Mouse (Mus musculus): ENCODE results near the gene Srsf7. TPM values are rescaled to one million over a fixed set of nuclear protein-coding genes. Genes with fewer than 3 reads are reported as not detected.
"Not testable (repeated sequence)": the region's sequence is repeated elsewhere in the genome, so short reads cannot be mapped to it uniquely, and the experiment has no call there.

The Srsf7 gene
- total RNA-seq, 2 experiments from 2014 or later = 179 to 182 TPM

GRCm38 (mm10) chr17:80205657-80206056, 1.4 kb downstream of the Srsf7 start:
- intact Hi-C loops (cut with DNase I) = no loop called here
- DNase-seq = no peak

GRCm38 (mm10) chr17:80199160-80199778, 7.8 kb downstream of the Srsf7 start:
- intact Hi-C loops (cut with DNase I) = loop anchor here (2.0 kb wide), 1 partner anchor 342 kb away; no protein-coding TSS in a partner anchor
- no peak for DNase-seq

GRCm38 (mm10) chr17:80193075-80193474, 14.0 kb downstream of the Srsf7 start:
- no peak for DNase-seq
- intact Hi-C loops (cut with DNase I) = loop anchor here (5.0 kb wide), 1 partner anchor 531 kb away; no protein-coding TSS in a partner anchor

GRCm38 (mm10) chr17:80183615-80184014, 23.5 kb downstream of the Srsf7 start:
- DNase-seq = no peak
- intact Hi-C loops (cut with DNase I) = loop anchor here (5.0 kb wide), 1 partner anchor 136 kb away; no protein-coding TSS in a partner anchor

GRCm38 (mm10) chr17:80180468-80180867, 26.6 kb downstream of the Srsf7 start:
- intact Hi-C loops (cut with DNase I) = loop anchor here (5.0 kb wide), 1 partner anchor 133 kb away; no protein-coding TSS in a partner anchor
- DNase-seq = no peak

GRCm38 (mm10) chr17:80179959-80180358, 27.1 kb downstream of the Srsf7 start:
- DNase-seq = peak; percentile 76
- intact Hi-C loops (cut with DNase I) = loop anchor here (5.0 kb wide), 1 partner anchor 133 kb away; no protein-coding TSS in a partner anchor

- intact Hi-C loops (cut with DNase I) = not testable (repeated sequence)
Measured at GRCm38 (mm10) chr17:80178846-80179245, 28.3 kb downstream of the Srsf7 start.

GRCm38 (mm10) chr17:80175966-80176365, 31.1 kb downstream of the Srsf7 start:
- intact Hi-C loops (cut with DNase I) = no loop called here

More at GRCm38 (mm10) chr17:80178846-80179245, 28.3 kb downstream of the Srsf7 start:
- not testable (repeated sequence) for DNase-seq

GRCm38 (mm10) chr17:80175386-80175739, 31.7 kb downstream of the Srsf7 start:
- intact Hi-C loops (cut with DNase I) = no loop called here
- DNase-seq = no peak

More at GRCm38 (mm10) chr17:80175966-80176365, 31.1 kb downstream of the Srsf7 start:
- DNase-seq = no peak

GRCm38 (mm10) chr17:80174699-80175385, 32.3 kb downstream of the Srsf7 start:
- DNase-seq = no peak
- intact Hi-C loops (cut with DNase I) = no loop called here

- no peak for DNase-seq
- intact Hi-C loops (cut with DNase I) = no loop called here
Measured at GRCm38 (mm10) chr17:80174146-80174545, 33.0 kb downstream of the Srsf7 start.

GRCm38 (mm10) chr17:80173708-80174107, 33.4 kb downstream of the Srsf7 start:
- intact Hi-C loops (cut with DNase I) = no loop called here
- DNase-seq = no peak

- intact Hi-C loops (cut with DNase I) = no loop called here
- DNase-seq = no peak
Measured at GRCm38 (mm10) chr17:80172761-80173160, 34.3 kb downstream of the Srsf7 start.

- intact Hi-C loops (cut with DNase I) = no loop called here
- DNase-seq = no peak
Measured at GRCm38 (mm10) chr17:80171948-80172347, 35.2 kb downstream of the Srsf7 start.

GRCm38 (mm10) chr17:80170951-80171350, 36.2 kb downstream of the Srsf7 start:
- intact Hi-C loops (cut with DNase I) = no loop called here

GRCm38 (mm10) chr17:80169792-80170191, 37.3 kb downstream of the Srsf7 start:
- intact Hi-C loops (cut with DNase I) = loop anchor here (5.0 kb wide), 1 partner anchor 107 kb away; the partner anchor contains the start of gene Hnrnpll
- no peak for DNase-seq

More at GRCm38 (mm10) chr17:80170951-80171350, 36.2 kb downstream of the Srsf7 start:
- DNase-seq = no peak

GRCm38 (mm10) chr17:80168425-80169182, 38.5 kb downstream of the Srsf7 start:
- DNase-seq = peak; percentile 45
- intact Hi-C loops (cut with DNase I) = loop anchor here (5.0 kb wide), 1 partner anchor 106 kb away; the partner anchor contains the start of gene Hnrnpll

- no peak for DNase-seq
Measured at GRCm38 (mm10) chr17:80167851-80168251, 39.3 kb downstream of the Srsf7 start.

GRCm38 (mm10) chr17:80167436-80167835, 39.7 kb downstream of the Srsf7 start:
- DNase-seq = no peak
- intact Hi-C loops (cut with DNase I) = loop anchor here (5.0 kb wide), 1 partner anchor 105 kb away; the partner anchor contains the start of gene Hnrnpll

More at GRCm38 (mm10) chr17:80167851-80168251, 39.3 kb downstream of the Srsf7 start:
- intact Hi-C loops (cut with DNase I) = loop anchor here (5.0 kb wide), 1 partner anchor 106 kb away; the partner anchor contains the start of gene Hnrnpll

GRCm38 (mm10) chr17:80166346-80166745, 40.8 kb downstream of the Srsf7 start:
- intact Hi-C loops (cut with DNase I) = loop anchor here (5.0 kb wide), 1 partner anchor 104 kb away; the partner anchor contains the start of gene Hnrnpll
- DNase-seq = no peak
